Mouse (Mus musculus): Measurements from ENCODE around the gene Tmod4.

DNA sequence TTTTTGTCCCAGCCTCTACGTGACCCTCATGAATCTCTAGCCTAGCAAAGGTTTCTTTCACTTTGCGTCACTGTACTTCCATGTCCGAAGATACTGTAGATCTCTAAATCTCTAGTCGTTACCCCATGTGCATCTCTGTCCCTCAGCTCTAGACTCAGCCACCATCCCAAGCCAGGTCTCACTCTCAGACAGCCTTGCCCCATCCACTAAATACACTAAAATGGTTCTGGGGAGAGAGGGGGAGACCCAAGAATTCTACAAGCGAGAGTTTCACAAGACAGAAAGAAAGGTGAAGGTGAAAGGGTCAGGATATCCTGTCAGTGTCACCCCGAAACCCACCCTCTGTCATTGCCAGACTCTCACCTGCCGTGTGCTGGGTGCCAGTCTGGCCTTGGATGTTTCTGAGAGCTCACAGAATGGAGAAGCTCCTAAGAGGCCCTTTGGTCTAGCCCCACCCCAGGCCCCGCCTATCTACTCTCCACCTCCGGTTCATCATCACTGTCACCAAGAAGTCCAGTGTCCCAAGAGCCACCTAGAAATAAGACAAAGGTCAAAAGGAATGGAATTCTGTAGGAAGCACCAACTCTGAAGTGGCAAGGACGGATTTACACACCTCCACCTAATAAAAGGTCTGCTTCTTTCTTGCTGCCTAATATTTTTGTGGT lies 17.8 kb downstream of the Tmod4 start, which contains the start of gene Tnfaip8l2:
- TF ChIP-seq EP300 (IDR thresholded peaks at IDR 0.05; ENCODE audit: insufficient read depth, low read depth, low read length) = no peak
- no peak for TF ChIP-seq POLR2A (IDR thresholded peaks at IDR 0.05; ENCODE audit: insufficient read depth, low read length)
- no peak for TF ChIP-seq CTCF (IDR thresholded peaks at IDR 0.05; ENCODE audit: low read depth, low read length)
